Mouse (Mus musculus) gastrocnemius, postnatal 4 days (tissue): ENCODE data around the gene Irgq. TPM values are rescaled to one million over a fixed set of nuclear protein-coding genes. Genes with fewer than 3 reads are reported as not detected.
"Not testable (repeated sequence)": the region's sequence is repeated elsewhere in the genome, so short reads cannot be mapped to it uniquely, and the experiment has no call there.

Experiments
- DNase-seq, 2 experiments: peaks; one replicate each; pipeline ENCODE4 v3.0.0; 2021 to 2022; ENCODE audit warnings: low spot score in 2 of 2, mixed read lengths in 2 of 2
- long read RNA-seq, 2 experiments: library from polyadenylated mRNA; stranded (forward); transcript quantifications; one replicate each; pipeline ENCODE4 v2.0.0; 2021
- total RNA-seq, 2 experiments: library from RNA; stranded (reverse); gene quantifications; 2 replicates each; pipeline ENCODE4 v1.2.3; 2021

Irgq gene
- total RNA-seq: 10 to 100 TPM; 20.5 to 22.0 TPM
- long read RNA-seq, experiment 1, full-length matches to known transcripts: 5 of 14 reads
- long read RNA-seq, experiment 1, partial matches to known transcripts: 6 of 14 reads
- long read RNA-seq, experiment 1, other reads (novel, unspliced or antisense): 3 of 14 reads
- long read RNA-seq, experiment 2, full-length matches to known transcripts: 9 of 21 reads
- long read RNA-seq, experiment 2, partial matches to known transcripts: 11 of 21 reads
- long read RNA-seq, experiment 2, other reads (novel, unspliced or antisense): 1 of 21 reads

- DNase-seq: peak; percentile 98
Measured at GRCm38 (mm10) chr7:24530062-24530931, at the start of gene Irgq. TSS of gene Irgq (plus strand) at chr7:24530689.

- no peak for DNase-seq
Measured at GRCm38 (mm10) chr7:24480986-24481473, 49.5 kb upstream of the Irgq start.

GRCm38 (mm10) chr7:24481474-24482207 lies 48.8 kb upstream of the Irgq start, which contains the start of gene Cadm4:
TSS of gene Cadm4 (plus strand) at chr7:24482023.
- DNase-seq: peak; percentile 61 to 73

GRCm38 (mm10) chr7:24482208-24483020 lies 48.1 kb upstream of the Irgq start:
- DNase-seq: no peak

- DNase-seq: not testable (repeated sequence)
Measured at GRCm38 (mm10) chr7:24483291-24483690, 47.2 kb upstream of the Irgq start.

GRCm38 (mm10) chr7:24485481-24485880 lies 45.0 kb upstream of the Irgq start:
- DNase-seq: no peak

- no peak for DNase-seq
Measured at GRCm38 (mm10) chr7:24486654-24487130, 43.8 kb upstream of the Irgq start.

- DNase-seq: no peak
Measured at GRCm38 (mm10) chr7:24487403-24487802, 43.1 kb upstream of the Irgq start.

GRCm38 (mm10) chr7:24488303-24488702 lies 42.2 kb upstream of the Irgq start:
- DNase-seq: no peak

GRCm38 (mm10) chr7:24499856-24500577 lies 30.5 kb upstream of the Irgq start:
- no peak for DNase-seq

- DNase-seq: no peak
Measured at GRCm38 (mm10) chr7:24500929-24501328, 29.6 kb upstream of the Irgq start.

- no peak for DNase-seq
Measured at GRCm38 (mm10) chr7:24501492-24501891, 29.0 kb upstream of the Irgq start.

GRCm38 (mm10) chr7:24504004-24504403 lies 26.5 kb upstream of the Irgq start:
- no peak for DNase-seq

GRCm38 (mm10) chr7:24504868-24505267 lies 25.6 kb upstream of the Irgq start:
- no peak for DNase-seq

GRCm38 (mm10) chr7:24505447-24506064 lies 24.9 kb upstream of the Irgq start:
- no peak for DNase-seq

- DNase-seq: no peak
Measured at GRCm38 (mm10) chr7:24506065-24506459, 24.4 kb upstream of the Irgq start.

GRCm38 (mm10) chr7:24506476-24506837 lies 24.0 kb upstream of the Irgq start:
- peak in 1 of 2 experiments; percentile 59 for DNase-seq

- peak; percentile 83 to 91 for DNase-seq
Measured at GRCm38 (mm10) chr7:24506838-24507725, 23.4 kb upstream of the Irgq start, which contains the start of gene Zfp428. TSS of gene Zfp428 (plus strand) at chr7:24507006.
